Mouse (Mus musculus): ENCODE data around the gene Galk1.

GRCm38 (mm10) chr11:116042372-116043138 is 30.0 kb upstream of the Galk1 start:
- TF ChIP-seq POLR2A (IDR thresholded peaks at IDR 0.05; ENCODE audit: borderline replicate concordance, extremely low read depth, insufficient read depth, insufficient read length, poor library complexity, severe bottlenecking): no peak
- no peak for TF ChIP-seq CTCF (IDR thresholded peaks at IDR 0.05; ENCODE audit: borderline replicate concordance, extremely low read depth, insufficient read depth, insufficient read length)
